Mouse (Mus musculus): ENCODE results near the gene Rnf150. TPM values are rescaled to one million over a fixed set of nuclear protein-coding genes. Genes with fewer than 3 reads are reported as not detected.

The Rnf150 gene
- polyA plus RNA-seq, 1 experiment = 17.9 TPM

DNA sequence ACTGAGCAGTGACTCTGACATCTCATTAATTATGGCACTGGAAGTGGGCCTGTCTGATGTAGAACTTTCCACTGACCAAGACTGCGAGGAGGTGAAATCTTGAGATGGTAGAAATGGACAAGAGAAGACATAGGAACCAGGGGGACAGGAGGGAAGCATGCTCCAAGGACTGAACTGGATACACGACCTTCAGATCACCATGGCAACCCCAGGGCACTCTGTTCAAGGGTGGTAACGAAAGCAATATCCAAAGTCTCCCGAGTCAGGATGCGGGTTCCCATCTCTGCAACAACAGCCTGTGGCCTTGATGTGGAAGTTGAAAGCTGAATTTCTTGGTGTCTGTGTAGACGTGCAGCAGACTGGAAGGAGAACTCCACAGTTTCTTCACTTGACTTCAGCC lies 220.3 kb downstream of the Rnf150 start:
- no peak for TF ChIP-seq POLR2A (IDR thresholded peaks at IDR 0.05; ENCODE audit: extremely low read depth, insufficient read depth, low read length)
- no peak for TF ChIP-seq CTCF (IDR thresholded peaks at IDR 0.05; ENCODE audit: extremely low read depth, insufficient read depth, low read length)
- Histone ChIP-seq H3K27ac (ENCODE audit: insufficient read depth, low read length) (no peak overlapping the region), H3K4me3 (ENCODE audit: insufficient read depth, low read length) (no peak overlapping the region), H3K4me1 (ENCODE audit: control insufficient read depth, insufficient read depth, low read length) (no peaks in the 10 kb centered on the region)

DNA sequence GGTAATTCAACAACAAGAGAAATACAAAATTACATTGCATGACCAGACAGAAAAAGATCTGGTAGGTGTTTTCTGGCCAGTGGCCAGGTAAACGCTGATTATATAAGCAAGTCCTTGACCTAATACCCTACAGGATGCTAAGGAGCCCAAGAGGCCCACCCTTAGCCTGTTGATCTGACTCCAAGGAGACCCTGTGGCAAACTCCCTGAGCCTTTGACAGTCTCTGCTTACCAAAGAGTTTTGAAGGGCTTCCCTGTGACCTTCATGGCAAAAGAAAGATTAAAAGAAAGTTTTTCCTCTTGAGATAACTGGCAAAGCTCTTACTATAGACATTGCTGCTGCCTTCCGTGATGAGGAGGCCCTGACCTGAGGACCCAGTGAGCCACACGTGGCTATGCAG lies 222.4 kb downstream of the Rnf150 start:
- H3K4me1 ChIP-seq (ENCODE audit: control insufficient read depth, insufficient read depth, low read length) = peaks cover 2% of the 10 kb centered on the region; the same call in 1 of the 2 replicates

DNA sequence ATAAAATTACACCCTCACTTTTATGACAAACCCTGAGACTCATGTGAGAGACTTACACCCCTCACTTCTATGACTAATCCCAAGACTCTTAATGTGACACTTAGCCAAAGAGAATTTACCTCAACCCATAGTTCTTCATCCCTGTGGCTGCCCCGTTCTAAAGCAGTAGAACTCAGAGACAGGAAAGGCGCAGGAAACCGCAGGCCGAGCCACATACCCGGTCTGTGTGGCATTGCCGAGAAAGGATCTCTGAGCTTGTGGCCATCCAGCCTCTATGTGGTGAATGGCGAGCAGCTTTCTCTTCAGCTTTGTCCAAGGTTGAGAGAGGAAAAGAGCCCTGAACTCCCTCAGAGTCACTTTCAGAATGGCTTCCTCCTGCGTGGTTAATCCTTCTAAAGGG lies 223.5 kb downstream of the Rnf150 start:
- TF ChIP-seq POLR2A (IDR thresholded peaks at IDR 0.05; ENCODE audit: extremely low read depth, insufficient read depth, low read length) (no peak), CTCF (IDR thresholded peaks at IDR 0.05; ENCODE audit: extremely low read depth, insufficient read depth, low read length) (no peak)
- H3K4me3 ChIP-seq (ENCODE audit: insufficient read depth, low read length) = no peak overlapping the region
- H3K27ac ChIP-seq (ENCODE audit: insufficient read depth, low read length) = no peak overlapping the region
- H3K4me1 ChIP-seq (ENCODE audit: control insufficient read depth, insufficient read depth, low read length) = peaks cover 2% of the 10 kb centered on the region; the same call in 1 of the 2 replicates

More for the DNA sequence above, 222.4 kb downstream of the Rnf150 start:
- Histone ChIP-seq H3K27ac (ENCODE audit: insufficient read depth, low read length) (no peak overlapping the region), H3K4me3 (ENCODE audit: insufficient read depth, low read length) (no peak overlapping the region)
- no peak for TF ChIP-seq POLR2A (IDR thresholded peaks at IDR 0.05; ENCODE audit: extremely low read depth, insufficient read depth, low read length)
- no peak for TF ChIP-seq CTCF (IDR thresholded peaks at IDR 0.05; ENCODE audit: extremely low read depth, insufficient read depth, low read length)

DNA sequence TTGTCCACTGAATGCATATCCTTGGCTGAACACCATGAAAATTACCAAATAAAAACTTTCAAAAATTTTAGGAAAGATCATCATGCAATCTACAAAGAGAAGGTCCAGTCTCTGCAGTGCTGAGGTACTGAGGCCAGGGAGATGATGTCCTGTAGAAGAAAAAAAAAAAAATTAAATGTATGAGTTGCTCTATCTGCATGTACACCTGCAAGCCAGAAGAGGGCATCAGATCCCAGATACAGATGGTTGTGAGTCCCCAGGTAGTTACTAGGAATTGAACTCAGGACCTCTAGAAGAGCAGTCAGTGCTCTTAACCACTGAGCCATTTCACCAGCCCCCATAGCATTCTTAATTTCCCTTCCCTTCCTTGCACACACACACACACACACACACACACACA lies 224.4 kb downstream of the Rnf150 start:
- TF ChIP-seq POLR2A (IDR thresholded peaks at IDR 0.05; ENCODE audit: extremely low read depth, insufficient read depth, low read length) (no peak), CTCF (IDR thresholded peaks at IDR 0.05; ENCODE audit: extremely low read depth, insufficient read depth, low read length) (no peak)
- peaks cover 2% of the 10 kb centered on the region; the same call in 1 of the 2 replicates for H3K4me1 ChIP-seq (ENCODE audit: control insufficient read depth, insufficient read depth, low read length)
- no peak overlapping the region for H3K27ac ChIP-seq (ENCODE audit: insufficient read depth, low read length)
- no peak overlapping the region for H3K4me3 ChIP-seq (ENCODE audit: insufficient read depth, low read length)

DNA sequence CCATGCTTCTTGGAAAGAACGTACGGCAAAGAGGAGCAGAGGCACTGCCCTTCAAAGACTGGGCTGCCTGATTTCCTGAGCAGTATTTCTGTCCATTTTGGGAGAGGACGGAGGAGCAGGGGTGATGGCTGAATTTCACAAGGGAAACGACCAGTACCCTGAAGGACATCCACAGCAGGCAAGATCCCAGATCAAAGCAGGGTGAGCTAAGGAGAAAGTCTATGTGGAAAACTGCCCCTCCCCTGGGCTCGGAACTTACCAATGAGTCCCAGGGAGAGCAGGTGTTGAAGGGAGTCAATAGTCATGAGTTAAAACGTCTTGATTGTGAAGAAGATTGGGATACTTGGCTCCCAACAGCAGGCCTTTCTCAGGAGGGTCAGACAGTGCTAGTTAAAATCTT lies 225.0 kb downstream of the Rnf150 start:
- no peak overlapping the region for H3K27ac ChIP-seq (ENCODE audit: insufficient read depth, low read length)
- peaks cover 2% of the 10 kb centered on the region; the same call in 1 of the 2 replicates for H3K4me1 ChIP-seq (ENCODE audit: control insufficient read depth, insufficient read depth, low read length)
- no peak for TF ChIP-seq CTCF (IDR thresholded peaks at IDR 0.05; ENCODE audit: extremely low read depth, insufficient read depth, low read length)
- TF ChIP-seq POLR2A (IDR thresholded peaks at IDR 0.05; ENCODE audit: extremely low read depth, insufficient read depth, low read length) = no peak
- no peak overlapping the region for H3K4me3 ChIP-seq (ENCODE audit: insufficient read depth, low read length)

DNA sequence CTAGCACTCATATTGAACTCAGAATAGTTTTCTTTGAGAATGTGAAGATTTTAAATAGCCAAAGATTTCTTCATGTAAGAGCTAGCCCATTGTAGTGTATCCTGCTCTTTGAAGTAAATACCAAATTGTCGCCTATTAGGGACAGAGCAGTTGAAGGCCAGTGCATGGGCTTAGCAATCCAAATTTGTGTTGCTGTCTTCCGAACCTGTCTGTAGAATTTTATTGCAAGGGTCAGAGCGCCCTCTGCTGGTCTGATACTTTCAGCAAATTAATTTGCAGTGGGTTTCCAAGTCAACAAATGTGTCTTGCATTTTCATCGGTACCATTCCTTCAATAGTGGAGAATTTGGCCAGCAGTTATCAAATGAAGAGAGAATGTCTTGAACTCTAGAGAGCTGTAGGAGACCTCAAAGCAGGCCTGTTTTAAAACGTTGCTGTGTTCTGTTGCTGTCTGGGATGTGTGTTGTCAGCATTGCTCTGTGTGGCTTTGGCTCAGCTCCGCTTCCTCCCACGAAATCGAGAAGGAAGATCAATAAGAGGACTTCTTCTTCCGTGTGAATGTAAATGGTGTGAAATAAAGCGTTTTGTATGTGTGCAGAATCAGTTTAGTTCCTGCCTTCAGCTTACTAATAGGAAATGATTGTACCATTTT lies 226.3 kb downstream of the Rnf150 start:
- Histone ChIP-seq H3K4me3 (ENCODE audit: insufficient read depth, low read length) (no peak overlapping the region), H3K27ac (ENCODE audit: insufficient read depth, low read length) (no peak overlapping the region), H3K4me1 (ENCODE audit: control insufficient read depth, insufficient read depth, low read length) (peaks cover 2% of the 10 kb centered on the region; the same call in 1 of the 2 replicates)
- TF ChIP-seq POLR2A (IDR thresholded peaks at IDR 0.05; ENCODE audit: extremely low read depth, insufficient read depth, low read length) = no peak
- TF ChIP-seq CTCF (IDR thresholded peaks at IDR 0.05; ENCODE audit: extremely low read depth, insufficient read depth, low read length) = peak; percentile 75

DNA sequence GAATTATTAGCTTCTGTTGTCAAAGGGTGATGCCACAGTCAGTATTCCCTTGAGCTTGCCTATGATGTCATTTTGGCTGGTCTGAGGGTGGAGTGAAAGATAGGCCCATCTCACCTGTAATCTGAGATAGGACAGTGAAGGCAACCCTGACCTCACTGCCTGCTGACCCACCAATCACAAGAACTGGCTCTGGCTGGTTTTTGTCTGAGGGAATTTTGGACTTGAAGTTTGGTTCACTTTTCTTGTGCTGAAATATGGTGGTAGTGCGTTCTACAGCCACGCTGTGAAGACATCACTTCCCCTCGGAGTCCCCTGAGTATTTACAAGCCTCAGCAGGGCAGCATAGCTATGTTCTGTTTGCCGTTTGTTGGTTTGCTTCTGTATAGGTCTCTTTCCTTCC lies 227.3 kb downstream of the Rnf150 start:
- TF ChIP-seq POLR2A (IDR thresholded peaks at IDR 0.05; ENCODE audit: extremely low read depth, insufficient read depth, low read length) (no peak), CTCF (IDR thresholded peaks at IDR 0.05; ENCODE audit: extremely low read depth, insufficient read depth, low read length) (no peak)
- Histone ChIP-seq H3K4me3 (ENCODE audit: insufficient read depth, low read length) (no peak overlapping the region), H3K4me1 (ENCODE audit: control insufficient read depth, insufficient read depth, low read length) (peaks cover 2% of the 10 kb centered on the region; the same call in 1 of the 2 replicates), H3K27ac (ENCODE audit: insufficient read depth, low read length) (no peak overlapping the region)

DNA sequence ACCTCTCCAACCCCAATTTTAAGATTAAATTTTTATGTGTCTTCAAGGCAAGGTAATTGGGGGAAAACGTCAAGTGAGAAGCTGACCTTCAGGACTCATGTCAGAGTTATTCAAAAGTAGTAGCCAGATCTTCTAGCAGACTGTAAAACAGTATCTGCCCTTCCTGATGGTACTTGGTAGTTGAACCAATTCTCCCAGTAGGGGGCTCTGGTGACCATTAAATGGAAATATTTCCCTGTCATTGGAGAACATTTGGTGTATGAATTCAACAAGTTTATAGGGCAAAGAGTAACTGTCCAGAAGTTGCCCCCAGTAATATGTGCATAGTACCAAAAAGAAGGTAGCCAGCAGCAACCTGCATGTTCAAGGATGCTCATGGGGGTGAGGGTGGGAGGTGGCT lies 236.9 kb downstream of the Rnf150 start:
- H3K4me1 ChIP-seq (ENCODE audit: control insufficient read depth, insufficient read depth, low read length) = no peaks in the 10 kb centered on the region
- TF ChIP-seq CTCF (IDR thresholded peaks at IDR 0.05; ENCODE audit: extremely low read depth, insufficient read depth, low read length) (peak; percentile 21; the same call in 1 of the 2 replicates), POLR2A (IDR thresholded peaks at IDR 0.05; ENCODE audit: extremely low read depth, insufficient read depth, low read length) (no peak)
- no peak overlapping the region for H3K27ac ChIP-seq (ENCODE audit: insufficient read depth, low read length)
- no peak overlapping the region for H3K4me3 ChIP-seq (ENCODE audit: insufficient read depth, low read length)

DNA sequence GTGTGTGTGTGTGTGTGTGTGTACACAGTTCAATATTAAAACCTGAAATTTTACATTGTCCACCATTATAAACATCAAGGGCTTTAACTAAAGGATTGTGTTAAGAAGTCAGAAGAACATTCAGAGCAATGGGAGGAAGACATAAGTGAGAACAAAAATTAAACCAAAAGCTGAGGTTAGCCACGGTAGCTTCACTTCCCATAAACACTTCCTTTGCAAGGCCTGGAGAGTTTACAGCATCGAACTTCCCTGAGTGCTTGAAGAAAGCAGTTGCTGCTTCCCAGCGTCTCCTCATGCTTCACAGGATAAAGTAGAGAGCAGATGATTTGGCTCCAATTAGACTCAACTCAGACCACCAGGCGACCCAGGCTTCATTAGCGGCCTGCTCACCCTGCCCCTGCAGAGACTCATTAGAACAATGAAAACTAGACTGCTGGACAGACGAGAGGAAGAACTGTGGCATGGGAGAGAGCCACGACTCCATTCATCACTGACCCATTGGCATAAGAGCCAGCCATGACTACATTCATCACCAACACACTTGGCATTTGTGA lies 239.9 kb downstream of the Rnf150 start:
- no peak overlapping the region for H3K27ac ChIP-seq (ENCODE audit: insufficient read depth, low read length)
- no peak overlapping the region for H3K4me3 ChIP-seq (ENCODE audit: insufficient read depth, low read length)
- TF ChIP-seq CTCF (IDR thresholded peaks at IDR 0.05; ENCODE audit: extremely low read depth, insufficient read depth, low read length) (no peak), POLR2A (IDR thresholded peaks at IDR 0.05; ENCODE audit: extremely low read depth, insufficient read depth, low read length) (no peak)
- H3K4me1 ChIP-seq (ENCODE audit: control insufficient read depth, insufficient read depth, low read length) = no peaks in the 10 kb centered on the region

DNA sequence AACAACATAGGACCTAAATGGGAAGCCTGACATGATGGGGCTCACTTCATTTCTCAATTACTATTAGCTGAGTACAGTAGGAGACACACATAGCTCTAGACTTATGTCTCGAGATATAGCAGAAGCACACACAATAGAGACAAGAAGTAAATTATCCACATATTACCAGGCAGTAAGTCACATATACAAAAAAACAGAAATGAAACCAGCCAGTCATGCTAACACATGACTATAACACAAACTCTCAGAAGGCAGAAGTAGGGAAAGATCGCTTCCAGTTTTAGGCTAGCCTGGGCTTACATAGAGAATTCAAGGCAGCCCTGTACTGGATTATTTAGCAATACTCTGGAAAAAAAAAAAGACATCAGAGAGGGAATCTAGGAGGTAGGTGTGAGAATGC lies 240.8 kb downstream of the Rnf150 start:
- no peak overlapping the region for H3K4me3 ChIP-seq (ENCODE audit: insufficient read depth, low read length)
- TF ChIP-seq CTCF (IDR thresholded peaks at IDR 0.05; ENCODE audit: extremely low read depth, insufficient read depth, low read length) = no peak
- TF ChIP-seq POLR2A (IDR thresholded peaks at IDR 0.05; ENCODE audit: extremely low read depth, insufficient read depth, low read length) = no peak

More for the DNA sequence above, 240.8 kb downstream of the Rnf150 start:
- H3K27ac ChIP-seq (ENCODE audit: insufficient read depth, low read length) = no peak overlapping the region
- H3K4me1 ChIP-seq (ENCODE audit: control insufficient read depth, insufficient read depth, low read length) = no peaks in the 10 kb centered on the region

Data from cortical plate, adult 2 months (tissue).